Mouse (Mus musculus) forelimb bud, embryonic 11.5 days (tissue): ENCODE data around the gene Uqcrq.

ENCODE experiments used
- DNase-seq: peaks from one replicate; pipeline ENCODE4 v3.0.0-alpha.2; 2012; ENCODE audit warnings: low read depth, low spot score

Gene Uqcrq

DNA sequence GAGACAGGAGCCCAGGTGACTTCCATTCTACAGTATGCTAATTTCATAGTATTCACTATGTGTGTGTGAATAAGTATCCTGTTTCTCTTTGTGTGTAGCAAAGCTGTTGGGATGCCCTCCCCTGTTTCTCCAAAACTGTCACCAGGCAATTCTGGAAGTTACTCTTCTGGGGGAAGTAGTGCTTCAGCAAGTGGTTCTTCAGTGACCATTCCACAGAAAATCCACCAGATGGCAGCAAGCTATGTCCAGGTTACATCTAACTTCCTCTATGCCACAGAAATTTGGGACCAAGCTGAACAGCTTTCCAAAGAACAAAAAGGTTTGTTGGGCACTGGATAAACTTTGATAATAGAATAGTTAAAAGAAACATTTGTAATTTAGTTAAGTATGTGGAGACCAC, 18.9 kb downstream of the Uqcrq start:
- DNase-seq, result peak; percentile 29

DNA sequence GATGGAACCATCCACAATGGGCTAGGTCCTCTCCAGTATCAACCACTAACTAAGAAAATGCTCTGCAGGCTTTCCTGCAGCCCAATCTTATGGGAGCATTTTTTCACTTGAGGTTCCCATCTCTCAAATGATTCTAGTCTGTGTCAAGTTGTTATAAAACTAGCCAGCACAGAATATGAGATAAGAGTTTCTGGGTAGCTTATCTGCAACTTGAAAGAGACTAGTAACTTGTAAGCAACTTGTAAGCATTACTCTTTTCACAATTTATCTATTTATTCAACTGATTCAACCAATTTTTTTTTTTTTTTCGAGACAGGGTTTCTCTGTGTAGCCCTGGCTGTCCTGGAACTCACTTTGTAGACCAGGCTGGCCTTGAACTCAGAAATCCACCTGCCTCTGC, 27.0 kb downstream of the Uqcrq start:
- no peak for DNase-seq

DNA sequence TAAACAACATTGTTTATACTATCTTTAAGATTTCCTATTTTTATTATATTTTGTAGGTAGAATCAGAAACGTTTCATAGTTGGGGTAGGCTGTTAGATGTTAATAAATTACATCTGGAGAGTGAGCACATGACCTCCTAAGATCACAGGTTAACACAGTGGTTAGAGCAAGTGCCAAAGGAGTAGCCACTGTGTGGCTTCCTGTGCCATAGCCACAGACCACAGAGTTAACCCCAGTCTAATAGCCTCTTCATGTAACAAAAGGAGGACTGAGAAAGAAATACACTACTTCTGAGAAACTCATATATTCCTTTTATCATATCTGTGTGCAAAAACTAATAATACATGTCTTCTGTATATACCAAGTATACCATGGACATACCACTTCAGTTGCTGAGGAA, 36.8 kb downstream of the Uqcrq start:
- no peak for DNase-seq

DNA sequence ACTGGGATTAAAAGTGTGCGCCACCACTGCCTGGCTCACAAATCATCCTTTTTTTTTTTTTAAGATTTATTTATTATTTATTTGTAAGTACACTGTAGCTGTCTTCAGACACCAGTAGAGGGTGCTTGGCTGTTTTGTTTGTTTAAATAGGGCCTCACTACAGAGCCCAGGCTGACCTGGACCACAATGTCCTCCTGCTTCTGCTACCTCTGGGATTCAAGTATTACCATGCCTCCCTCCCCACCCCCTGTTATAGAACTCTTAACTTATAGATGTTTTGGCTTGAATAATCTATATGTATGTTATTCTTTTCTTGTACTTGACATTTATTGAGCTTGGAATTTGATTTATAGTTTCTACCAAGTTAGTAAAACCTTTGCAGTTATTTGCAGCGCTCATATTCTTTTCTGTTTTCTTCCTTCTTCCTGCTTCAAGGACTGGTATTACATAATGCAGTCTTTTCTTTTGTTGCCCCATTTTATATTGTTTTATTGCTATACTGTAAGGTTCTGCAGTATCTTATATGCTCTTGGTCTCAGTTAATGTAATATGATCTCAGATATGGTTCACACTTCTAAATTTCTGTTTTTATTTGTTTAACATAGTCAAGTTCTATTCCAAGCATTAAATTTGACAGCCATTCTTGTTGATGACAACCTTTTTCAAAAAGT, 46.7 kb downstream of the Uqcrq start:
- no peak for DNase-seq

DNA sequence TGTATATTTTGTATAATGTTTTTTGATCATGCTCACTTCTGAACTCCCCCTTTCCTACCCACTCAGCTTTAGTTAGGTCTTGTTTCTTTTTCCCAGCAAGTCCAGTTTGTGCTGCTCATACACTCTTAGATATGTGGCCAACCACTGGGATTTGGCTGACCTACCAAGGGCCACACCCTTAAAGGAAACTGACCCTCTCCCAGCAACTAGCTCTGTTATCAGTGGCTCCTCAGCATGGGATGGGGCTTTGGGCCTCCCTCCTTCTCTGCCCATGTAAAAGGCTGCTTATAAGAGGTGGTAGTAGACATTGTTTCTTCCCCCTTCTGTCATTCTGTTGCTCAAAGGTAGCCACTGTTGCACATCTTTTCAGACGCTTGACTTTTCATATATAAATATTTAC, 51.7 kb downstream of the Uqcrq start:
- DNase-seq, result no peak
